Mouse (Mus musculus) heart, postnatal 25 days (tissue): ENCODE data around the gene Fam173a. TPM values are rescaled to one million over a fixed set of nuclear protein-coding genes. Genes with fewer than 3 reads are reported as not detected.
"Not testable (repeated sequence)": the region's sequence is repeated elsewhere in the genome, so short reads cannot be mapped to it uniquely, and the experiment has no call there.

Experiments used
- DNase-seq: peaks from one replicate; pipeline ENCODE4 v3.0.0; 2022; ENCODE audit warnings: low spot score
- intact Hi-C: fragments of 180-260 bp; cut with DNase I; formaldehyde crosslinking; loops from one replicate; pipeline ENCODE4 v1.15.1; 2025
- total RNA-seq, 2 experiments: library from RNA; stranded (reverse); gene quantifications; 2 replicates each; pipeline ENCODE4 v1.2.3; 2021

Gene Fam173a
- total RNA-seq, 2 experiments from 2014 or later: 35.4 to 36.0 TPM

- no peak for DNase-seq
- intact Hi-C loops: loop anchor here (10.0 kb wide), 1 partner anchor 477 kb away; the partner anchor contains the start of gene Luc7l
Measured at GRCm38 (mm10) chr17:25777948-25778347, 14.8 kb downstream of the Fam173a start.

- intact Hi-C loops: loop anchor here (10.0 kb wide), 1 partner anchor 479 kb away; the partner anchor contains the start of gene Luc7l
- DNase-seq: no peak
Measured at GRCm38 (mm10) chr17:25775318-25776062, 17.2 kb downstream of the Fam173a start.

GRCm38 (mm10) chr17:25773549-25774120 lies 19.1 kb downstream of the Fam173a start, which contains the start of gene Narfl:
Narfl (plus strand) TSS chr17:25773776.
- peak; percentile 89 for DNase-seq
- intact Hi-C loops: loop anchor here (1.0 to 10.0 kb wide), 2 partner anchors 28 to 481 kb away; partner anchors contain the start of gene Luc7l

GRCm38 (mm10) chr17:25769331-25769730 lies 23.4 kb downstream of the Fam173a start:
- intact Hi-C loops: no loop called here
- no peak for DNase-seq

GRCm38 (mm10) chr17:25765886-25766285 lies 26.8 kb downstream of the Fam173a start:
- DNase-seq: no peak
- intact Hi-C loops: no loop called here

- intact Hi-C loops: no loop called here
- no peak for DNase-seq
Measured at GRCm38 (mm10) chr17:25762591-25762990, 30.1 kb downstream of the Fam173a start.

- no peak for DNase-seq
- intact Hi-C loops: no loop called here
Measured at GRCm38 (mm10) chr17:25761561-25761970, 31.1 kb downstream of the Fam173a start.

- intact Hi-C loops: no loop called here
- no peak for DNase-seq
Measured at GRCm38 (mm10) chr17:25760148-25760547, 32.6 kb downstream of the Fam173a start.

- DNase-seq: no peak
- intact Hi-C loops: no loop called here
Measured at GRCm38 (mm10) chr17:25757691-25758090, 35.0 kb downstream of the Fam173a start.

- intact Hi-C loops: no loop called here
- DNase-seq: no peak
Measured at GRCm38 (mm10) chr17:25756378-25757242, 36.1 kb downstream of the Fam173a start.

GRCm38 (mm10) chr17:25755627-25756377 lies 36.9 kb downstream of the Fam173a start:
- intact Hi-C loops: no loop called here
- DNase-seq: no peak

GRCm38 (mm10) chr17:25755086-25755485 lies 37.6 kb downstream of the Fam173a start:
- intact Hi-C loops: no loop called here
- no peak for DNase-seq

GRCm38 (mm10) chr17:25754241-25754640 lies 38.5 kb downstream of the Fam173a start, which contains the start of gene Msln:
Msln (minus strand) TSS chr17:25754378.
- DNase-seq: no peak
- intact Hi-C loops: no loop called here

GRCm38 (mm10) chr17:25751446-25751845 lies 41.3 kb downstream of the Fam173a start:
- DNase-seq: no peak
- intact Hi-C loops: no loop called here

GRCm38 (mm10) chr17:25749314-25749713 lies 43.4 kb downstream of the Fam173a start:
- intact Hi-C loops: no loop called here

GRCm38 (mm10) chr17:25748238-25748637 lies 44.5 kb downstream of the Fam173a start:
- intact Hi-C loops: no loop called here
- no peak for DNase-seq

More at GRCm38 (mm10) chr17:25749314-25749713, 43.4 kb downstream of the Fam173a start:
- no peak for DNase-seq

- no peak for DNase-seq
- intact Hi-C loops: no loop called here
Measured at GRCm38 (mm10) chr17:25744311-25744710, 48.4 kb downstream of the Fam173a start.

GRCm38 (mm10) chr17:25743831-25744230 lies 48.9 kb downstream of the Fam173a start:
- intact Hi-C loops: no loop called here
- DNase-seq: no peak

- DNase-seq, intact Hi-C loops: not testable (repeated sequence)
Measured at GRCm38 (mm10) chr17:25741471-25741870, 51.2 kb downstream of the Fam173a start.
